Mouse (Mus musculus) bone marrow, adult 2 months (tissue): ENCODE measurements around the gene Rps6ka4. TPM values are rescaled to one million over a fixed set of nuclear protein-coding genes. Genes with fewer than 3 reads are reported as not detected.
A peak's percentile ranks its signal among the peaks of the same experiment; 100 is the strongest.

ENCODE experiments used
- H3K27ac ChIP-seq: fragments of 200-500 bp; 2 replicates; pipeline ENCODE4 v1.5.1; 2012; ENCODE audit warnings: low read depth, mild to moderate bottlenecking, control low read depth, inconsistent platforms, low read length; ENCODE audit not compliant: control insufficient read depth, poor library complexity, insufficient read depth
- H3K4me1 ChIP-seq: fragments of 200-500 bp; 2 replicates; pipeline ENCODE4 v1.6.1; 2011; ENCODE audit warnings: low read length; ENCODE audit not compliant: control insufficient read depth, insufficient read depth
- H3K4me3 ChIP-seq: fragments of 200-500 bp; replicated peaks from 2 replicates; pipeline ENCODE3; 2011; ENCODE audit warnings: mild to moderate bottlenecking, low read depth, low read length, control low read depth; ENCODE audit not compliant: control insufficient read depth
- CTCF ChIP-seq: fragments of 200-500 bp; IDR thresholded peaks from 2 replicates; pipeline ENCODE4 v1.5.1; 2011; ENCODE audit warnings: low read length, control low read depth; ENCODE audit not compliant: control insufficient read depth, insufficient read depth
- POLR2A ChIP-seq: fragments of 200-500 bp; IDR thresholded peaks from 2 replicates; pipeline ENCODE4 v1.6.1; 2011; ENCODE audit warnings: low read depth, mild to moderate bottlenecking, control low read depth, low read length, borderline replicate concordance; ENCODE audit not compliant: control insufficient read depth
- WGBS: fragments of 180-500 bp; shearing (Covaris S2); methylation state at CpG from one replicate; pipeline ENCODE4 v1.1.7; 2018; 5-methylcytosine and 5-hydroxymethylcytosine counted together
- polyA plus RNA-seq: library from polyadenylated mRNA; stranded (reverse); fragments of >200 nt; gene quantifications from 2 replicates; pipeline ENCODE4 v1.2.4, GENCODE M21; 2011; ENCODE audit warnings: low replicate concordance; ENCODE audit not compliant: missing spikeins, insufficient read depth, insufficient read length

The Rps6ka4 gene
- polyA plus RNA-seq, 1 experiment = 5.5 TPM

DNA sequence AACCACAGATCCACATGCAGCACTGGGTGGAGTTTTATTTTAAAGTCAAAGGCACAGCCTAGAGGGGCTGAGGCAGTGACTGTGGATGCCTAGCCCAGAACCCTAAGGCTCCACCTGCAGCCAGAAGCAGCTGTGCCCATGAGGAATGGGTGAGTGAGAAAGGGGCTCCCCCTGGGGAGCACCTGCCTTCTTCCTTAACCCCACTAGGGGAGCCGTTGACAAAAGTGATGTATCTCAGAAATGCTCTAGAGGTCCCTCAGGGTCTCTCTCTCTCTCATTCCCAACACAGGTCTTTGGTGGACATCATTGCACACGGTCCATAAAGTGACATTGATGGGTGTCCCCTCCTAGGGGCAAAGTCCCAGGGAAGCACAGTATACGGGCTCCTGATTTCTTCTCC, 11.4 kb downstream of the Rps6ka4 start:
- no peaks in the 10 kb centered on the region for H3K4me1 ChIP-seq
- 69% methylated on average over 3 of the region's 3 CpGs for WGBS
- no peak for TF ChIP-seq CTCF
- no peak for TF ChIP-seq POLR2A
- no peak overlapping the region for H3K4me3 ChIP-seq
- H3K27ac ChIP-seq = no peak overlapping the region

DNA sequence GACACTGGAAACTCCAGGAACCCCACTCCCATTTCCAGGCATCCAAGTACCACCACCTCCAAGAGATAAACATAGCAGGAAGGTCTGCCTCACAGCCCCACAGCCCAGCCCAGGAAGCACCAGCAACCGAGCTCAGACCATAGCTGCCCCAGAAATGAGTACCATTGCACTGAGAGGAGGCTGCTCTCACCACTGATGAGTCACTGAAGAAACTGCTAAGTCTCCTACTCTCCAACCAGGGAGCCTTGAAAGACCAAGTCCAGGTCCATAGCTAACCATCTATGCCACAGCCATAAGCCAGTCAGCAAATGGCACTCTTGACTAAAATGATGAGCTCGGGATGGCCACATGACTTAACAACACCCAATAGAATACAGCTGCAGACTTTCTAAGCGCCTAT, 13.8 kb downstream of the Rps6ka4 start:
- TF ChIP-seq POLR2A (no peak), CTCF (no peak)
- no peak overlapping the region for H3K27ac ChIP-seq
- WGBS = 75% methylated on average over 3 of the region's 3 CpGs
- H3K4me1 ChIP-seq = no peaks in the 10 kb centered on the region
- H3K4me3 ChIP-seq = no peak overlapping the region

DNA sequence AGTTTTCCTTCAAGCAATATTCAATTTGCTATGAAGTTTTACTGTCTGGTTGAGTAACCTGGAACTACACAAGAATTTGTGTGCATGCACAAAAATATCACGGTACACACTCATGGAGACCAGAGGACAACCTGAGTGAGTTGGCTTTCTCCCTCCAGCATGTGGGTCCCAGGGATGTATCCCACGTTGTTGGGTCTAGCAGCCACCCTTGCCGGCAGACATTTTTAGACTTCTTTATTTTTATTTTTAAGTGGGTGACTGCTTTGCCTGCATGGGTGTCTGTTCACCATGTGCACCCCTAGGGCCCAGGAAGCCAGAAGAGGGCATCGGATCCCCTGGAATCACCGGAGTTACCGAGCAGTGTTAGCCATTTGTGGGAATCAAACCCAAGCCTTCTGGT, 15.1 kb downstream of the Rps6ka4 start:
- no peaks in the 10 kb centered on the region for H3K4me1 ChIP-seq
- TF ChIP-seq CTCF = no peak
- no peak for TF ChIP-seq POLR2A
- WGBS = 82% methylated on average over 6 of the region's 6 CpGs
- no peak overlapping the region for H3K27ac ChIP-seq
- H3K4me3 ChIP-seq = no peak overlapping the region

DNA sequence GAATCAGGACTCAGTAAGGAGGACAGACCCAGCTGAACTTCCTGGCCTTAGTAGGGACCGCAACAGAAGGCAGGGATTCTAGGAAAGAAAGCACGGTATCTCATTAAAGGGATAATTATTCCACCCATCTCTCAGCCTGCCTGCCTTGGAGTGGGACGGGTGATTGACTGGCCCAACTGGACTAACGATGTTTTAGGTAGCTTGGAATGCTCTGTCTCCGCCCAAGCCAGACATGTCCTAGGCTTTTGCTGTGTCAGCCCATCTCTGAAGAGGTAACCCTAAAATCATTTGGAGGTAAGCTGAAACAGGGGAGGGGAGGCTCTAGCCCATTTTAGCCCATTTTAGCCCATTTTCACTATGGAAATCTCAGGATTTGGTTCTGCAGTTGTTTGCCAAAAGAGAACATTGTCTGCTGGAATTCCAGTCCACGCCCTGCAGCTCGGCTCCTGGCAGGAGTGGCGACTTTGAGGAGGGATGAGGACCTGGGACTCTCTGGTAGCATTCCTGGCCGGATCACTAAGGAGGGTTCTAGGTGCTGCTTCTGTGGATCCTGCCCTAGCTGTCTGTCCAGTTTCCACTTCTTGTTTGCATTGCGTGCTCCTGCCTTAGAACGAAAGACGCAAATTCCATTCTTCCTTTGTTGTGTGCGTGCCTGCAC, 19.8 kb downstream of the Rps6ka4 start:
- Histone ChIP-seq H3K27ac (no peak overlapping the region), H3K4me3 (no peak overlapping the region), H3K4me1 (no peaks in the 10 kb centered on the region)
- TF ChIP-seq POLR2A (no peak), CTCF (no peak)
- WGBS = 85% methylated on average over 13 of the region's 13 CpGs

DNA sequence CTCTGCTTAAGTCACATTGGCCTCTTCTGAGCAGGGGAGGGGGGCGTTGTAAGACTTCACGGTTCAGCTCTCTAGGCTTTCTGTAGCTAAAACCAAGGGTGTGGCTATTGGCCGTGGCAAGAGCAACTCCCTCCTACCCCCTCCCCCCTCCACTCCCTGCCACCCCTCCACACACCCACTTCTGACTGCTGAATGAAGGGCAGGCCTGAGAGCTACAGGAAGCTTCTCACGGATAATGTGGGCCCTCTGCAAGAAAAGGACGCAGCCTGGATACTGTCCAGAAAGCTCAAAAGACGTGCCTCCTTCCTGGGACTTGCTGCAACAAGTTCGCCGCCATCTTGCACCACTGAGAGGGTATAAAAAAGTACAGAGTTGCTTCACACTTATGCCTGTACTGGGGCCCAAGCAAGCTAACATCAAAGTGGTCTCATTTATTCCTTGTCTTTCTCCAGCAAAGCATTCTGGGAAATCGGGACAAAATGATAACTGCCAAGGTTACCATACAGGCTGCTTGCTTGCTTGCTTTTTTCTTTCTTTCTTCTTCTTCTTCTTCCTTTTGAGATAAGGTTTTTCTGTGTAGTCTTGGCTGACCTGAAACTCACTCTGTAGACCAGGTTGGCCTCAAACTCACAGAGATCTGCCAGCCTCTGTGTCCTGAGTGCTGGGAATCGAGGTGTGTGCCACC, 21.2 kb downstream of the Rps6ka4 start:
- Histone ChIP-seq H3K27ac (no peak overlapping the region), H3K4me3 (no peak overlapping the region), H3K4me1 (no peaks in the 10 kb centered on the region)
- WGBS = 44% methylated on average over 10 of the region's 10 CpGs
- TF ChIP-seq CTCF = no peak
- TF ChIP-seq POLR2A = no peak

DNA sequence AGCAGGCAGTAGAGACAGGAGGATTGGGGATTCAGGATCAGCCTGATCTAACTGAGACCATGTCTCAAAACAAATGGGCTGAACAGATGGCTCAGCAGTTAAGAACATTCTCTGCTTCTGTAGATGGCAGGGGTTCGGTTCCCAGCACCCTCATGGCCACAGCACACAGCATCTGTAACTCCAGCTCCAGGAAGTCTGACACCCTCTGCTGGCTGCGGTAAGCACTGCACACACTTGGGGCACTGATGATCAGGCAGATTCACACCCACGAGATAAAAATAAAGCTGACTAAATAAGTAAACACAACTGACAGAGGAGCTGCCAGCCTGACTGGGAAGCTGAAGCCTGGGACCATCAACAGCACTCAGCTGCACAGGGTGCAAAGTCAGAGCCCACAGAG, 25.5 kb downstream of the Rps6ka4 start:
- H3K4me3 ChIP-seq = no peak overlapping the region
- no peak overlapping the region for H3K27ac ChIP-seq
- H3K4me1 ChIP-seq = no peaks in the 10 kb centered on the region
- TF ChIP-seq CTCF (peak; percentile 10; the same call in 1 of the 2 replicates), POLR2A (no peak)
- WGBS = 73% methylated on average over 3 of the region's 3 CpGs

DNA sequence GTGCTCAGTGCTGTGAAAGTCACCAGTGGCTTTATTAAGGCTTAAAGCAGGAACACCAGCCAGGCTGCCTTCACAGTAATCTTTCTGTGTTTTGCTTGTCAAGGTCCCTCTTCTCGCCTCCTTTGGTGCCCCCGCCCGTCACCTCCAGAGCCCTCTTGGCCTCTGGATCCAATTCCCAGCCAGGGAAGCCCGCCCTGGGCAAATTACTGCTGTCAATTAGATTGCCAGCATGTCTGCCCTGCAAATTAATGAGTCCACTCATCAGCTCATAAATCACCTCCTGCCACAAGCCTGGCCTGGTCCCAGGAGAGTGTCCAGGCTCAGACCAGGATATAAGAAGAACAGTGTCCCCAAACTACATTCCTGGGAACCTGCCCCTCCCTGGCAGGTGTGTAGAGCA, 26.1 kb downstream of the Rps6ka4 start:
- Histone ChIP-seq H3K4me3 (no peak overlapping the region), H3K4me1 (no peaks in the 10 kb centered on the region), H3K27ac (no peak overlapping the region)
- TF ChIP-seq POLR2A = no peak
- no peak for TF ChIP-seq CTCF
- WGBS = 76% methylated on average over 4 of the region's 4 CpGs

Other genes with a start within 250 kb of the Rps6ka4 start
- gene Ccdc88b, start 17.6 kb upstream of the Rps6ka4 start, polyA plus RNA-seq = 29.0 and 66.6 TPM in 2 replicates
- gene Trmt112, start 69.1 kb upstream of the Rps6ka4 start, polyA plus RNA-seq = 28.6 and 37.9 TPM in 2 replicates
- 181 and 324 TPM in 2 replicates for gene Prdx5, start 69.5 kb upstream of the Rps6ka4 start, polyA plus RNA-seq
- 25.1 and 27.2 TPM in 2 replicates for gene Esrra, start 81.2 kb upstream of the Rps6ka4 start, polyA plus RNA-seq
- gene Catsperz, start 84.7 kb upstream of the Rps6ka4 start, polyA plus RNA-seq = 2.6 TPM in 1 of 2 replicates, not detected in the other
- not detected in 2 replicates for gene Kcnk4, start 93.9 kb upstream of the Rps6ka4 start, polyA plus RNA-seq
- 15.4 and 20.4 TPM in 2 replicates for gene Bad, start 101.2 kb upstream of the Rps6ka4 start, polyA plus RNA-seq
- 18.7 and 31.9 TPM in 2 replicates for gene Gpr137, start 101.8 kb upstream of the Rps6ka4 start, polyA plus RNA-seq
- gene Ppp1r14b, start 134.3 kb upstream of the Rps6ka4 start, polyA plus RNA-seq = 83.5 and 137 TPM in 2 replicates
- 9.7 and 14.6 TPM in 2 replicates for gene Plcb3, start 135.8 kb upstream of the Rps6ka4 start, polyA plus RNA-seq
- gene Fkbp2, start 139.9 kb upstream of the Rps6ka4 start, polyA plus RNA-seq = 40.9 and 42.3 TPM in 2 replicates
- gene Vegfb, start 147.0 kb upstream of the Rps6ka4 start, polyA plus RNA-seq = 10.0 and 14.0 TPM in 2 replicates
- 14.8 and 28.8 TPM in 2 replicates for gene Dnajc4, start 151.9 kb upstream of the Rps6ka4 start, polyA plus RNA-seq
- gene Nudt22, start 155.5 kb upstream of the Rps6ka4 start, polyA plus RNA-seq = 13.2 and 20.7 TPM in 2 replicates
- 4.6 TPM in 1 of 2 replicates, not detected in the other for gene Trpt1, start 155.5 kb upstream of the Rps6ka4 start, polyA plus RNA-seq
- gene Fermt3, start 178.8 kb upstream of the Rps6ka4 start, polyA plus RNA-seq = 149 and 202 TPM in 2 replicates
- gene Stip1, start 199.3 kb upstream of the Rps6ka4 start, polyA plus RNA-seq = 54.6 and 95.7 TPM in 2 replicates
- gene Macrod1, start 216.2 kb upstream of the Rps6ka4 start, polyA plus RNA-seq = 4.8 and 6.2 TPM in 2 replicates